Mouse (Mus musculus): ENCODE measurements at regions not wholly inside any gene's neighbourhood (a gene's known extent, or its start where the extent isn't known, plus 50 kb on each side); places are given as distances from the start of the nearest gene placed in this dataset.
A peak's percentile ranks its signal among the peaks of the same experiment; 100 is the strongest.

DNA sequence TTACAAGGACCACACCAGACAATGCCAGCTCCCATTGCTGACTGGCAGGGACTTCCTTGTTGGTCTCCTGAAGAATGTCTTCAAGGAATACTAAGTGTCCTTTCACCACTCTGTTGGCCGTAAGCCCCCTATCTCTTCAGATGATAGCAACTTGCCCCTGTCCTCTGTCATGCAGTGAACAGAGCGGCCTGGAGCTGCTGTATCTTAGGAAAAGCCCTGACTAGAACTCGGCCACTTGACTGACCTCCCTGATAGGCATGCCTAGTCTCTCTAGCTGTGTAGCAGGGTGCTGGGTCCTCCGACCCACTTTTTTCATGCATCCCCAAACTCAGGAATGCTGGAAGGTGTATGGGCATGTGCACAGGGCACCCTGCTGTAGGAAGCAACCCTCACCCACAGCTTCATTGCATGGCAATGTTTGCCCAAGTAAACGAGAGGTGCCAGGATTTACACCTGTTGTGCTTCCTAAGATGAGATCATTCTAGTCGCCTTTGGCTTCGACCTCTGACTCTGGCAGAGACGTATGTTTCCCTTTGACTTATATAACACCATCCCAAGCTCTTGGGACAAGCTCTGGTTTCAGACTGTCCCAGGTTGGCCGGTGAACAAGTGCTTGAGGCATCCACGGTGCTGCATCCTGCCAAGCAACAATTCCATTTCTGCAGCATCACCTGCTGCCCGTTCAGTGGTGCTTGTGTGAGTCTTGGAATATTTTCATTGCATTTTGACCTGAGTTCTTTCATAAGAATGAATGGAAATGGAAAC is 145.1 kb downstream of the Zfp36l1 start:
- peaks cover 22% of the 10 kb centered on the region for H3K4me1 ChIP-seq (ENCODE audit: control insufficient read depth, insufficient read depth, low read depth, low read length)
- WGBS, result 86% methylated on average over 11 of the region's 11 CpGs

DNA sequence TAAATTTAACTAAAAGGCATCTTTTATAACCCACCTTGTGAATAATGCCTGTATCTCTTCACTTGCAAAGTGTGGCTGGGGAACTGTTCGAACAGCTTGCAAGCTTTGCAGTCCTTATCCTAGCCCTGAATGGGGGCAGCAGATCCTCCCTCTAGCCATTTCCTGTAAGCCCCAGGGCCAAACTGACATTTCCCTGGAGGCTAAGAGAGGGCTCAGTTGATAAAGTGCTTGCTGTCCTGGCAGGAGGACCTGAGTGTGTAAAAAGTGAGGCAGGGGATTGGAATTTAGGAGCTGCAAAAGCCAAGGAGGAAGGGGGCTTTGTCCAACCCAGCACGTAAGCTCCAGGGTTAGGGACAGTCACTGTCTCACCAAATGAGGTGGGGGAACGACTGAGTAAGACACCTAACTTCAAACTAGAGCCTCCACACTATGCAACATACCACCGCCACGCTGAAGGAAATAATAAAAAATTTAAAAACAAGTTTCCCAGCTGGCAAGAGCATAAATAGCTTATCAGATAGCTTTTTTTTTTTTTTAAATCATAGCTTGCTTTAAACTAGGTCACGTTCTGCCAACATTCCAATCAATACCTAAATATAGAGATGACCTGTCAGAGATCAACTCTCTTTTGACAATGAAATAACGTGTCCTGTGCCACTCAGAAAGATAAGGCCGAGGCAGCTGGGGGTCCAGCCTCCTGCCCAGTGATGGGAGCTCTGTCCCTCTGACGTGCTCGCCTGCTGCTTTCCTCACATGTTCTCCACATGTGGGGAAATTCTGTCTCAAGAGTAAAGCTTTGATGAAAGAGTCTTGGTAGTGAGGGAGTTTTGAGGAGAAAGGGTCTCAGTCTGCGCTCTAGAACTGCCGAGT is 146.0 kb downstream of the Zfp36l1 start:
- no peak for ATAC-seq
- Histone ChIP-seq H3K27me3 (replicated peaks; ENCODE audit: control insufficient read depth, insufficient read depth, low read length) (no peaks in the 10 kb centered on the region), H3K9me3 (ENCODE audit: control insufficient read depth, low read length) (no peaks in the 10 kb centered on the region), H3K36me3 (ENCODE audit: control insufficient read depth, insufficient read depth, low read length) (no peaks in the 10 kb centered on the region), H3K4me1 (ENCODE audit: control insufficient read depth, insufficient read depth, low read depth, low read length) (peaks cover 22% of the 10 kb centered on the region), H3K27ac (ENCODE audit: low read depth, low read length) (no peak overlapping the region), H3K9ac (ENCODE audit: low read depth, low read length) (no peak overlapping the region), H3K4me3 (ENCODE audit: low read length) (no peak overlapping the region), H3K4me2 (ENCODE audit: low read length) (no peak overlapping the region)
- WGBS, result 65% methylated on average over 12 of the region's 12 CpGs

More for the DNA sequence above, 145.1 kb downstream of the Zfp36l1 start:
- H3K36me3 ChIP-seq (ENCODE audit: control insufficient read depth, insufficient read depth, low read length), result no peaks in the 10 kb centered on the region
- H3K27me3 ChIP-seq (replicated peaks; ENCODE audit: control insufficient read depth, insufficient read depth, low read length), result no peaks in the 10 kb centered on the region
- no peak overlapping the region for H3K27ac ChIP-seq (ENCODE audit: low read depth, low read length)
- ATAC-seq, result no peak
- no peaks in the 10 kb centered on the region for H3K9me3 ChIP-seq (ENCODE audit: control insufficient read depth, low read length)
- H3K9ac ChIP-seq (ENCODE audit: low read depth, low read length), result no peak overlapping the region
- H3K4me3 ChIP-seq (ENCODE audit: low read length), result no peak overlapping the region
- no peak overlapping the region for H3K4me2 ChIP-seq (ENCODE audit: low read length)

DNA sequence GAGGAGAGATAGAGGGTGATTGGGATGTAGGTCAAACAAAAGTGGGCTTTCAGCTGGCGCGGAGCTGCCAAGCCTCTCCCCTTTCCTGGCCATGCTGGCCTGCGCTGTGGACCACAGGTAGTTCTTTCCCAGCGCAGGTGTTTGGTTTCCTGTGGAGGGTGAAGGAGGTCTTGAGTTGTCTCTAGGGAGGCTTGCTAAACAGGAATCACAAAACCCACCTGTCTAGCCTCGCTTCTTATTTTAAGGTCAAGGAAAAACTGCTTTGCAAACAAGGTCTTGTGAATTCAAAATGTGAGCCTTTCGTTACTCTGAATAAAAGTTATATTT is 146.6 kb downstream of the Zfp36l1 start:
- Histone ChIP-seq H3K4me3 (ENCODE audit: low read length) (no peak overlapping the region), H3K9me3 (ENCODE audit: control insufficient read depth, low read length) (no peaks in the 10 kb centered on the region), H3K9ac (ENCODE audit: low read depth, low read length) (peak overlapping the region; percentile 65), H3K4me2 (ENCODE audit: low read length) (peak overlapping the region; percentile 68), H3K27ac (ENCODE audit: low read depth, low read length) (peak overlapping the region; percentile 67), H3K4me1 (ENCODE audit: control insufficient read depth, insufficient read depth, low read depth, low read length) (peaks cover 21% of the 10 kb centered on the region), H3K36me3 (ENCODE audit: control insufficient read depth, insufficient read depth, low read length) (no peaks in the 10 kb centered on the region), H3K27me3 (replicated peaks; ENCODE audit: control insufficient read depth, insufficient read depth, low read length) (no peaks in the 10 kb centered on the region)
- ATAC-seq, result no peak
- WGBS, result 73% methylated on average over 6 of the region's 6 CpGs

DNA sequence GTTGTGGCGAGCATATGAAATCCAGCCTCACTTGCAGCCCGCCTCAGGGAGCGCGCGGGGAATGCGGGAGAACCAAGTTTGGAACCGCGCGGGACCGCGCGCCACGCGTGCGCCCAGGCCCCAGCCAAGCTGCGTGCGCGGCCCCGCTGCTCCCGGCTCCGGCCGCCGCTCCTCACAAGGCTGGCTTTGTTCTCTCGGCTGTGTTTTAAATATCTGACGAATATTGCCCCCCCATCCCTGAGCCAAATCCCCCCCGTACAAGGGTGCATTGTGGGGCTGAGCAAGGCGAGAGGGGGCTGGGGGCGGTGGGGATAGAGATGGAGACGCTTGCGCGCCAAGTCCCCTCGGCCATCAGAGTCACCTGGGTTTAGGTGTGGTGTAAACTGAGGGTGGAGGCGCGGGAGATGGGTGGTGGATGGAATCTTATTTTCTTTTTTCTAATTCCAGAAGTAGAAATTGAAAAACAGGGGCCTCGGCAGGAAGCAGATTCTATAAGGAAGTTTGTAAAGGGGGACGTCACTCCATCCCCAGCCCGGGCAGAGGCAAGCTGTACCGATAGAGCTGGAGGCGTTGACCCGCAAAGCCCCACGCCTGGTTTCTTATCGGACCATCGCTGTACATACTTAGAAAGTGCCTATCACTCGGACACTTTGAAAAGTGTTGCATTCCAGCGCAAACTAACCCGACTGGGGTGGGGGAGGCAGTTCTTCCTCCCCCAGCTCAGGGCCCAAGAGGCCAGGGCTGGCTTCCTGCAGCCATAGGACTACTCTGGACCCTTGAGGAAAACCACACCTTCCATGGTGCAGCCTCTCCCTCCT is 147.1 kb downstream of the Zfp36l1 start:
- WGBS, result 4% methylated on average over 46 of the region's 46 CpGs

DNA sequence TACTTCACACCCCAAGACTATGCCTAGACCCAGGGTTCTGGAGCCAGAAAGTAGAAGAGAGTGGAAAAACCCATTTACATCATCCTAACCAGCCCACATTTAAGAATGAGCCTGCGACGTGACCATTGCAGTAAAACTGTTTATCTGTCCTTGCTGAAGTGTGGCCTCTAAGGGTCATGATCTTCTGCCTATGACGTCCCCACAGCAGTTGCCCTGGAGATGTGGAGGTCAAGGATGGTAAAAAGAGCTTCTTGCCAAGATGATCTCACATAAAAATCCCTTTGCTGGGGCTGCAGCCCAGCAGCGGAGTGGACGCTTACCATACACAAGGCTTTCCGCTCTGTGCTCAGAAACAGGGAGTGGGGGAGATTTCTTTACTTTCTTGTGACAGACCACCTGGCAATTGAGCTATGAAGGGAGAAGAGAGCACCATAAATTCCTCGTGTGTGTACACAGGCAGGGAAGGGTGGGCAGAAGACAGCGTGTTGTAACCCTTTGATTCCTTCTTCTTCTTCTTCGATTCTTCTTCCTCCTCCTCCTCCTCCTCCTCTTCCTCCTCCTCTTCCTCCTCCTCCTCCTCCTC is 149.3 kb downstream of the Zfp36l1 start:
- no peak for ATAC-seq

More for the DNA sequence above, 147.1 kb downstream of the Zfp36l1 start:
- Histone ChIP-seq H3K27ac (ENCODE audit: low read depth, low read length) (peak overlapping the region; percentile 67), H3K9ac (ENCODE audit: low read depth, low read length) (peak overlapping the region; percentile 65), H3K4me3 (ENCODE audit: low read length) (peak overlapping the region; percentile 42), H3K27me3 (replicated peaks; ENCODE audit: control insufficient read depth, insufficient read depth, low read length) (no peaks in the 10 kb centered on the region), H3K4me1 (ENCODE audit: control insufficient read depth, insufficient read depth, low read depth, low read length) (peaks cover 17% of the 10 kb centered on the region), H3K4me2 (ENCODE audit: low read length) (peak overlapping the region; percentile 68), H3K9me3 (ENCODE audit: control insufficient read depth, low read length) (no peaks in the 10 kb centered on the region), H3K36me3 (ENCODE audit: control insufficient read depth, insufficient read depth, low read length) (no peaks in the 10 kb centered on the region)
- ATAC-seq, result peak; percentile 71

DNA sequence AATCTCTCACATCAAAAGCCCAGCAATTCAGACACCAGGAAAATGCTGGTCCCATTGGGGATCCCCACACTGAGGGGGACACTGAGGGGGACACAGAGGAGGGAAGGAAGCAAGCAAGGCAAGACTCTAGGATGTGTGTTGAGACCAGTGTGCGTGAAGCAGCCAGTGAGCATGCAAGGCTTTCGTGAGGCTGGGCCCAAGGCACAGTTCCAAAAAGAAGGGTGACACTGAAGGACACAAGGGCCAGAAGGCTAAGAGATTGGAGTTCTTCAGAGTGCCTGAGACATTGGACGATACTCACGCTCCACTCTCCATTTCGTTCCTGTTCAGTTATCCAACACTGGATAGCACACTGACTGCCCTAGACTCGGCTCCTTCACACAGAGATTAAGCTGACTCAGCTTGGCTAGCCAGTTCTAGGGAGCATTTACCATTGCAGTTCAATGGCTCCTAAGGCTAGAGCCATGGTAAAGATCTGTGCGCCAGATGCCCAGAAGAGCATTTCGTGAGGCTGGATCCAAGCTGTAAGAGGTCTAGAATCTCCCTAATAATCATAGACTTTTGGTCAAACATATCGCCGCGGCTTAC is 150.1 kb downstream of the Zfp36l1 start:
- Histone ChIP-seq H3K27me3 (replicated peaks; ENCODE audit: control insufficient read depth, insufficient read depth, low read length) (no peaks in the 10 kb centered on the region), H3K36me3 (ENCODE audit: control insufficient read depth, insufficient read depth, low read length) (no peaks in the 10 kb centered on the region), H3K4me3 (ENCODE audit: low read length) (no peak overlapping the region), H3K27ac (ENCODE audit: low read depth, low read length) (no peak overlapping the region), H3K9ac (ENCODE audit: low read depth, low read length) (no peak overlapping the region), H3K4me2 (ENCODE audit: low read length) (no peak overlapping the region), H3K4me1 (ENCODE audit: control insufficient read depth, insufficient read depth, low read depth, low read length) (peaks cover 14% of the 10 kb centered on the region), H3K9me3 (ENCODE audit: control insufficient read depth, low read length) (no peaks in the 10 kb centered on the region)
- 95% methylated on average over 11 of the region's 11 CpGs for WGBS
- no peak for ATAC-seq

More for the DNA sequence above, 149.3 kb downstream of the Zfp36l1 start:
- no peak overlapping the region for H3K27ac ChIP-seq (ENCODE audit: low read depth, low read length)
- peaks cover 14% of the 10 kb centered on the region for H3K4me1 ChIP-seq (ENCODE audit: control insufficient read depth, insufficient read depth, low read depth, low read length)
- H3K9me3 ChIP-seq (ENCODE audit: control insufficient read depth, low read length), result no peaks in the 10 kb centered on the region
- H3K4me3 ChIP-seq (ENCODE audit: low read length), result no peak overlapping the region
- no peak overlapping the region for H3K4me2 ChIP-seq (ENCODE audit: low read length)
- 77% methylated on average over 9 of the region's 9 CpGs for WGBS
- no peaks in the 10 kb centered on the region for H3K36me3 ChIP-seq (ENCODE audit: control insufficient read depth, insufficient read depth, low read length)
- H3K27me3 ChIP-seq (replicated peaks; ENCODE audit: control insufficient read depth, insufficient read depth, low read length), result no peaks in the 10 kb centered on the region
- no peak overlapping the region for H3K9ac ChIP-seq (ENCODE audit: low read depth, low read length)

DNA sequence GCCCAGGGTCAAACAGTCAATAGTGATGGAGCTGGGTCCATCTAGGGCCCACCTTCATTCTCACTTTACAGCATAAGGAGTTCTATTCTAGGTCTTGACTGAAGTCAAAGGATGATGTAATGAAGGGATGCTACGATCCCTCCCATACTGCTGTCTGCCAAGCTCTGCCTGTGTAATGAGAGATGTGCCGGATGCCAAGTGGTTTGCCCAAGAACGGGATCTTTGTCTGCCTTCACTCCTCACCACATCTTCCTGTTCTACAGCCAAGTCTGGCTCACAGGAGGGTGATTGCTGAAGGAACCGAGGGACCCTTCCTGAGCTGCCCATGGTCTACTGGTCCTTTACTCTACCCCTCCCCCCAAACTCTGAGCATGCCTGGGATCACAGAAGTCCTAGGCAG is 150.9 kb downstream of the Zfp36l1 start:
- Histone ChIP-seq H3K27me3 (replicated peaks; ENCODE audit: control insufficient read depth, insufficient read depth, low read length) (no peaks in the 10 kb centered on the region), H3K4me1 (ENCODE audit: control insufficient read depth, insufficient read depth, low read depth, low read length) (peaks cover 11% of the 10 kb centered on the region), H3K4me2 (ENCODE audit: low read length) (no peak overlapping the region), H3K36me3 (ENCODE audit: control insufficient read depth, insufficient read depth, low read length) (no peaks in the 10 kb centered on the region), H3K9ac (ENCODE audit: low read depth, low read length) (no peak overlapping the region), H3K9me3 (ENCODE audit: control insufficient read depth, low read length) (no peaks in the 10 kb centered on the region), H3K27ac (ENCODE audit: low read depth, low read length) (no peak overlapping the region), H3K4me3 (ENCODE audit: low read length) (no peak overlapping the region)
- ATAC-seq, result no peak; the same call in 1 of the 2 replicates
- 79% methylated on average over 4 of the region's 4 CpGs for WGBS

DNA sequence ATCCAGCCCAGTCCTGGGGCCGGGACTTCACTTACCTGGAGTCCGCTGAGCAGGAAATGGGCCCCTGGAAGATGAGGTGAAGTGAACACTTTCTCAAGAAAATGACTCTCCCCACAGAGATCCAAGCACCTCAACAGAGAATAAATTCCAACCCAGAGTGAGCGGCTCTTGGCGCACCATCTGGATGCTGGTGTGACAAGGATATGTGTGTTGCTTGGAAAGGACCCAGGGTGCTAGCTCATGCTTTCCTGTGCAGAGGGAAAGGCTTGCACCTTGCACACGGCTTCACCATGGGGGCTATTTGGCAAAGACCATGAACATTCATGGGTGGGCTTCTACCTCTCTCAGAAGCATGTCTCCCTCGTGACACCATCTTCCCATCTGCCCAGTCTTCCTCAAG is 151.7 kb downstream of the Zfp36l1 start:
- 96% methylated on average over 6 of the region's 6 CpGs for WGBS

More for the DNA sequence above, 151.7 kb downstream of the Zfp36l1 start:
- no peak overlapping the region for H3K9ac ChIP-seq (ENCODE audit: low read depth, low read length)
- no peaks in the 10 kb centered on the region for H3K9me3 ChIP-seq (ENCODE audit: control insufficient read depth, low read length)
- no peak overlapping the region for H3K4me3 ChIP-seq (ENCODE audit: low read length)
- no peaks in the 10 kb centered on the region for H3K36me3 ChIP-seq (ENCODE audit: control insufficient read depth, insufficient read depth, low read length)
- H3K4me2 ChIP-seq (ENCODE audit: low read length), result no peak overlapping the region
- no peak for ATAC-seq
- no peaks in the 10 kb centered on the region for H3K27me3 ChIP-seq (replicated peaks; ENCODE audit: control insufficient read depth, insufficient read depth, low read length)
- H3K4me1 ChIP-seq (ENCODE audit: control insufficient read depth, insufficient read depth, low read depth, low read length), result peaks cover 7% of the 10 kb centered on the region
- H3K27ac ChIP-seq (ENCODE audit: low read depth, low read length), result no peak overlapping the region
